ENCODE assay signal across 7 mouse cellular contexts in the genomic region with DNA sequence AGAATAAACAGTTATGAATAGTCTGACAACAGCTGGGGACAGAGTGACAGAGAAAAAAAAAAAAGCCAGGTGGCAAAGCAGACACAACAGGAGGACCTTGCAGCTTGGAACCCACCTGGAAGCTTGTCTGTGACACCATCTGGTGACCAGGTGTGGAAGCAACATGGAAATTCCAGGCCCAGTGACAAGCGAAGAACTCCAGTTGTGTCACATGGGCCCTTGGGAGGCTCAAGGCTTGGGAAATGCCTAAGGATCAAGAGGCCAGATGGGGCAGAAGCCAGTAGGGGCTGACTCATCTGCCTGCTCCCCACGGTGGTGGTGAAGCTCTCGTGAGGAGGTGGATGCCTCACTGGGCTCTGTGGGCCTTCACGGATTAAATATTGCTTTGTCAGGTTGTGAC. TPM values are rescaled to one million over a fixed set of nuclear protein-coding genes. Genes with fewer than 3 reads are reported as not detected.
DNase-seq lines count a peak whose midpoint lies in the region; ATAC-seq and TF ChIP-seq lines count a peak whose summit lies in the region.

No protein-coding gene starts in this region.

- no peaks in the 10 kb centered on the region for H3K9me3 ChIP-seq in hindbrain, postnatal 0 days (ENCODE audit: low read length)
- H3K9me3 ChIP-seq in hindbrain, embryonic 14.5 days (ENCODE audit: control insufficient read depth, low read length), result no peaks in the 10 kb centered on the region

- no peak overlapping the region for H3K9ac ChIP-seq in hindbrain, postnatal 0 days (replicated peaks; ENCODE audit: low read length)
- H3K9ac ChIP-seq in hindbrain, embryonic 14.5 days, result no peak overlapping the region

- DNase-seq in hindbrain, postnatal 0 days (ENCODE audit: low spot score), result peak; percentile 42
- no peak for DNase-seq in hindbrain, embryonic 14.5 days (ENCODE audit: low spot score)
- DNase-seq in adipocyte (ENCODE audit: low spot score), result peak; percentile 72
- peak; percentile 56 for DNase-seq in embryo, embryonic 11 days
- DNase-seq in mesoderm, embryonic 11.5 days (ENCODE audit: low read depth, low spot score), result peak; percentile 49
- no peak for DNase-seq in urinary bladder, adult 18-20 months (ENCODE audit: low spot score in 2 of 2)
- no peak for DNase-seq in cerebellum, adult 9-11 months

- no peak for TF ChIP-seq CTCF in hindbrain, postnatal 0 days (IDR thresholded peaks at IDR 0.05; ENCODE audit: low read depth)

- no peak overlapping the region for H3K27ac ChIP-seq in hindbrain, postnatal 0 days
- no peak overlapping the region for H3K27ac ChIP-seq in hindbrain, embryonic 14.5 days

- H3K27me3 ChIP-seq in hindbrain, postnatal 0 days (ENCODE audit: insufficient read depth, low read length), result no peaks in the 10 kb centered on the region
- H3K27me3 ChIP-seq in hindbrain, embryonic 14.5 days (ENCODE audit: control insufficient read depth, insufficient read depth, low read length), result no peaks in the 10 kb centered on the region

- H3K36me3 ChIP-seq in hindbrain, postnatal 0 days (ENCODE audit: insufficient read depth, low read length), result no peaks in the 10 kb centered on the region
- H3K36me3 ChIP-seq in hindbrain, embryonic 14.5 days (replicated peaks; ENCODE audit: control insufficient read depth, insufficient read depth), result no peaks in the 10 kb centered on the region

- WGBS in hindbrain, postnatal 0 days, result 28% methylated on average over 4 of the region's 4 CpGs
- WGBS in hindbrain, embryonic 14.5 days, result 32% methylated on average over 4 of the region's 4 CpGs

- no peak overlapping the region for H3K4me3 ChIP-seq in hindbrain, postnatal 0 days (ENCODE audit: low read length)
- H3K4me3 ChIP-seq in hindbrain, embryonic 14.5 days (replicated peaks; ENCODE audit: low read length), result no peak overlapping the region

- no peak overlapping the region for H3K4me2 ChIP-seq in hindbrain, postnatal 0 days (ENCODE audit: low read depth, low read length)
- H3K4me2 ChIP-seq in hindbrain, embryonic 14.5 days (replicated peaks), result no peak overlapping the region

- ATAC-seq in hindbrain, postnatal 0 days, result 0 out of 2 replicates have a peak, but pooled peaks have one; percentile 16
- no peak for ATAC-seq in hindbrain, embryonic 14.5 days (ENCODE audit: low FRiP score)

- no peaks in the 10 kb centered on the region for H3K4me1 ChIP-seq in hindbrain, postnatal 0 days (ENCODE audit: insufficient read depth, low read length)
- H3K4me1 ChIP-seq in hindbrain, embryonic 14.5 days (replicated peaks; ENCODE audit: control insufficient read depth, insufficient read depth, low read length), result peaks cover 16% of the 10 kb centered on the region; the same call in 1 of the 2 replicates

RNA-seq across cellular contexts. Expression of gene Plpp1, which starts 45.7 kb away (rescaled TPM):
- total RNA-seq in hindbrain, postnatal 0 days (2014; rRNA removed), result 54.0 and 64.4 TPM in 2 replicates
- 88.1 and 89.7 TPM in 2 replicates for polyA plus RNA-seq in hindbrain, postnatal 0 days (2015; fragmentation: Nextera tagmentation; extraction: Ambion mirVana)
- 63.8 and 65.1 TPM in 2 replicates for polyA plus RNA-seq in hindbrain, embryonic 14.5 days (2014; fragmentation: Nextera tagmentation; extraction: Ambion mirVana)

Comparison
In these comparisons a context has a peak if more than half of its experiments do, and no peak if none do; other contexts are left out.
1. DNase-seq: peak in hindbrain, postnatal 0 days (single experiment), adipocyte (single experiment), embryo, embryonic 11 days (single experiment) and mesoderm, embryonic 11.5 days (single experiment); none in hindbrain, embryonic 14.5 days (single experiment), urinary bladder, adult 18-20 months (0 of 2) and cerebellum, adult 9-11 months (single experiment).